Mouse (Mus musculus) thymus, postnatal 4 days (tissue): ENCODE results near the gene Slc6a4.
"Not testable (repeated sequence)": the region's sequence is repeated elsewhere in the genome, so short reads cannot be mapped to it uniquely, and the experiment has no call there.

ENCODE experiments used
- DNase-seq: peaks from one replicate; pipeline ENCODE4 v3.0.0; 2021

The Slc6a4 gene

DNA sequence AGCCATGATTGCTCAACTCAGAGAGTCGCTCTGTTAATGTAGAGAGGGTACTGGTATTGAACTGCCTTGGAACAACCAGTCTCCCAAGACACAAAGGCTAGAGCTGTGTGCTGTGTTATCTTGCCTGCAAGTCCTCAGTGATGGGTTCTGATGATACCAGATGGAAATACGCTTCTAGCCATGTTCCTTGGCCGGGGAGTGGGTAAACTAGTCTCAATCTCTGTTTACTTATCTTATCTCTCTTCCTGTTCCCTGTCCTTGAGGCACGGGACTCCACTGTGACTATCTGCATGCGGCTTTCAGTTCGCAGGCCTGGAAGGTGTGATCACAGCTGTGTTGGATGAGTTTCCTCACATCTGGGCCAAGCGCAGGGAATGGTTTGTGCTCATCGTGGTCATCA is 21.1 kb downstream of the Slc6a4 start:
- DNase-seq, result no peak

DNA sequence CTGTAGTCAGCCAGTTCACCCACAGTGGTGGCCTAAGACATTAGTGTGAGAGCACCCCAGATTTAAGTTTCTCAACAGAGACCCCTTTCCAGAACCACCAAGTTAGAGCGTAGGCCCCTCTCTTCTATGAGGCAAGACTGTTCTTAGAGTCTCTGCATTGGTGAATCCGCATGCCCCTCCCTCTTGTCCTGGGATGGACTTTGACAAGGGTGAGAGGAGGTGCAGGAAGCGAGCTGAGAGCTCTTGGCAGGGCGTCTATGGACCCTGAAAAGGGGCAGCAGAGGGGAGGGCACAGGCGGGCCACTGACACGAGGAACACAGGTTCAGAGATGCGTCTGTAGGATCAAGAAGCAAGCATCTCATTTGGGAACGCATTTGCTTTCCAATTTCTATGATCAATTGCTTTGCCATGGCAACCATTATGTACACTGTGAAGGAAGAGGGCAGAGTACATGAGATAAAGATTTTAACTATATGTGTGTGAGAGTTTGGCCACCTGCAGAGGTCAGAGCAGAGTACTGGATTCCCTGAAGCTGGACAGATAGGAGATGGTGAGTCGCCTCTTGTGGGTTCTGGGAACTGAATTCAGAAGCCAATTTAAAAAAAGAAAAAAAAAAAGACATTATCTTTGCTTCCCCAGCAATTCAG is 23.5 kb downstream of the Slc6a4 start:
- no peak for DNase-seq

DNA sequence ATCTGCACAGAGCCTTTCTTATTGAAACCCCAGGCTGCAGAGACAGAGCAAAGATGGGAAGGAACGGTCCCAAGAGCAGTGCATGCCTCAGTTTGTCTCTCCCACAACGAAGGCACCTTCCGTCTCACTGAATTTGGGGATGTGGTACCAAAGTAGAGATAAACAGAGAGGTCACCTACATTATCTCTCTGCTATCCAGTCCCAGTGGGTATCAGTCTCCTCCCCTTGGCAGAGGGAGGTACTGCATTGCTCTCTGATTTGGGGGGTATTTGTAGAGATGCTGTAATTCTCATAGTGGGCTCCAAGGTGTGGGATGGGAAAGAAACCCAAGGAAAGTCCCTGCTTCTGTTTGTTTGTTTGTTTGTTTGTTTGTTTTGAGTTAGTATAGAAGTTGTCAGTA is 28.2 kb downstream of the Slc6a4 start:
- peak; percentile 28 for DNase-seq

DNA sequence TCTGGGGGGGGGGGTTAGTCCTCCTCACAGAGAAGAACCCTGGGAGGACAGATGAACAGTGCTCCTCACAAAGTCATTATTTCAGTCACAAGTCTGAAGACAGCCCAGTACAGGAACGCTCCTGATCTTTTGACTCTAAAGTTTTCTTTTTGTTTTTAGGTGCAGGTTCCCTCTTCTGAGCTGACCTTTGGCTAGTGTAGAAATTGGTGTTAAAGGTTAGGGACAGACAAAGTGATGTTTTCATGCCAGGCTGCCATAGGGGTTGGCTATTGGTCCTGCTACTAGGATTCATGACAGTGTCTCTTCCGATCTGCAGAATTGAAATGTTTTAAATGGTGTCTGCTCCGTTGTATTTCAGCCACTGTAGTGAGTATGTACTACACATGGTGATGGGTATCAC is 29.8 kb downstream of the Slc6a4 start:
- DNase-seq, result no peak

DNA sequence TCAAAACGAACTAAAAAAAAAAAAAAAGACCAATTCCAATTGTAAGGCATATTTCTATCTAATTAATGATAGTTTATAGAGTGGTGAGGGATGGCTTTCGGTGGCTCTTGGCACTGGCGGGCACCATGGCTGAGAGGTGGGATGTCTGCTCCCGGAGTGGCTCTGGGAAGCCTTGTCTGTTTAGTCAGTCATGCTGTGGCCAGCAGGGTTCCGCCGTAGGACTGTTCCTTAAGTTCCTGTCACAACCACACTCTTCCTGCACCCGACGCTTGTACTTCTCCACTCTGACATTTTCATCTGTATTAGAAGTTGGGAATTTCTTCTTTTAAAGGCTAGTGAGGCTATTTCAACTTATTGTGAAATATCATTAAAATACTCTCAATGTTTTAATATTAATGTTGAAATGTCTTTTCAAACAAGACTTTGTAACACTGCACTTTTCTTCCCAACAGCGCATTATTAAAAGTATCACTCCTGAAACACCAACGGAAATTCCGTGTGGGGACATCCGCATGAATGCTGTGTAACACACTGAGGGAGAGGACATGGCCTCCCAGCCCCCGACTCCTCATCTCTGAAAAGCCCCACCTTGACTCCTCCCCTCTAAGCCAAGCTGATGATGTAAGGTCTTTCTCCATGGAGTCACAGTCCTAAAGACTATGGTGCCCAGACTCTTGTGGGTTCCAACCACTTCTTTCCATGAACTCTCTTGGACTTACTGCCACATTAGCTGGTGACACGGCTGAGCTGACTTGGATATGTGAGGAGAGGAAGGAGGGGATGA is 32.9 kb downstream of the Slc6a4 start:
- no peak for DNase-seq

DNA sequence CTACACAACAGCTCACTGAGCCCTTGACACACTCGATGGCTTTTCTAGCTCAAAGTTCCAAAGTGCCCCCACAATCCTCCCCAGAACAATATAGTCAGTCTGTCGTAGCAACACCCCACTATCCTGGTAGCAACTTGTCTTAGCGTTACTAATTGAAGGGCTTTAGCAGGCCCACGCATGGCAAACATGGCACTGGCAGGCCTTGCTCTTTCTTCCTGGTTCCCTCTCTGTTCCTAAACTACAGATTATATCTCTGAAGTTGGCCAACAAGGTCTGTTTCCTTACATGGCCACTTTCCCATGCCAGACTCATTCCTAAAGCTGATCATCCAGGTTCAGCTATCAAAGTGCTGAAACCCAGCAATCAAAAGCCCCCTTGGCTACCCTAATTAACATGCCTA is 43.5 kb downstream of the Slc6a4 start:
- no peak for DNase-seq

DNA sequence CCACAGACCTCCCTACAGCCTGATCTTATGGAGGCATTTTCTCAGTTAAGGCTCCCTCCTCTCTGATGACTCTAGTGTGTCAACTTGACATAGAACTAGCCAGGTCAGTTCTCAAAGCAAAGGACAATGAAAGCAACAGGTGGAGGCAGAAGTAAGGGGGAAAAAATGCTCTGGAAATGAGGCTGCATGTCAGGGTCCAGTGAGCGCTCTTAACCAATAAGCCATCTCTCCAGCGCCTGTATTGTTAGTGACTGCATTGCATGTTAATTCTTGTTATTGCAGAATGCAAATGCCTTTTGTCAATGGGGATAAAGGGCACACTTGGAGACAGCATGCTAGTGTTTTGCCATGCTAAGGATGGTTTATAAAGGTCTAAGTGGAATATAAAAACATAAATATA is 44.4 kb downstream of the Slc6a4 start:
- DNase-seq, result no peak

DNA sequence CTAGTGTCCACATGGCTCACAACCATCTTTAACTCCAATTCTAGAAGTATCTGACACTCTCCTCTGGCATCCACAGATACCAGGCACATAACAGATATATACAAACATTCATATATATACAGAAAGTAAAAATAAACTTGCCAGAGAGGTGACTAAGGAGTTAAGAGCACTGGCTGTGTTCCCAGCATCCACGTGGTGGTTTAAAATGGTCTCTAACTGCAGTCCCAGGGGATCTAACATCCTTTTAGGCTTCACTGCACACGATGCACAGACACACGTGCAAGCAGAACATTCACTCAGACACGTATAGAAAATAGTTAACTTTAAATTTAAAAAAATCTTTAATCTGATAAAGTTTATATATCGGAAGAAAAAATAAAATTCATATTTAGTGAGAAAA is 63.5 kb downstream of the Slc6a4 start:
- DNase-seq, result no peak

DNA sequence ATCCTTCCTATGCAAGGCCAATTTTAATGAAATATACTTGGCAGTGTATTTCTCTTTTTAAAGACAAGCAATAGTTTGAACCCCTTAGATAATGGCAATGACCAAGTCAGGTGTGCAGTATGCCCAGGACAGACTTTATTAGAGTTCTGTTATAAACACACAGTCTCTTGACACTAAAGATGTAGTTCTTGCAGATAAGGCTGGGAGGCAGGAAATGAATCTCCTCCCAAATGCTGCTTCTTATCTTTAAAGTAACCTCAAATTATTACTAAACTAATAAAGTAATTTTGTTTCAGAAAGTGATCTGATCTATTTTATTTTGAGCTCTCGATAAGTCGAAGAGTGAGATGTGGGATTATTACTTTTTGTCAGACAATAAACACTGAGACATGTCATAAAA is 65.0 kb downstream of the Slc6a4 start:
- DNase-seq, result no peak

DNA sequence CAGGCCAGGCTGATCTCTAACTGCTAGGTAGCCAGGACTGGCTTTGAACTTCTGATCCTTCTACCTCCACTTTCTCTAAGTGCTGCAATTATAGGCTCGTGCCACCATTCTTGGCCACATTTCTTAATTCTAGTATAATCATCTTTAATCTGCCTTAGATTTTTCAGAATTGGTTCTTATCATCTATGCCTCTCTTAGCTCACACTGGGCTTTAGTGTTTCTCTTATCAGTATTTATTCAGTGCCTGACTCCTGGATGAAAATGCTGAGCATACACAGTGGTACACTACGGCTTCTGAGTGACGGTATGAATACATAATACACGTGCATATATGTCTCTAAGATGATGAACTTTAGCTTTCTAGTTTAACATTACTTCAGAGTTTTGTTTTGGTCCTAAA is 70.4 kb downstream of the Slc6a4 start:
- no peak for DNase-seq

DNA sequence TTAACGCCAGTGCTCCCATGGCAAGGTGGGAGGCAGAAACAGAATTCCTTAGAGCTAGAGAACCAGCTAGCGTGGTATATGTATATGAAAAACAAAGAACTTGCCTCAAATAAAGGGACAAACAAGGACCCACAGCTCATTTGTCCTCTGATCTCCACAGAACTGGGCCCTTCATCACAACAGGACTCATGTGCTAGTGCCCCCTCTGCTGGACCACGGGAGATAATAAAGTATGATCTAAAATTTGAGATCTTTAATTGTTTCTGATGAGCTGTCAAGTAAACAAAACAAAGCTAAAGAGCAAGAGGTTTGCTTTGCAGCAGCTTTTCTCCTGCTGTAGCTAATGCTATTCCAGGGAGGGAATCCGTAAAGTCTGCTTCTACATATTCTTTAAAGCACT is 72.3 kb downstream of the Slc6a4 start:
- DNase-seq, result peak; percentile 46

DNA sequence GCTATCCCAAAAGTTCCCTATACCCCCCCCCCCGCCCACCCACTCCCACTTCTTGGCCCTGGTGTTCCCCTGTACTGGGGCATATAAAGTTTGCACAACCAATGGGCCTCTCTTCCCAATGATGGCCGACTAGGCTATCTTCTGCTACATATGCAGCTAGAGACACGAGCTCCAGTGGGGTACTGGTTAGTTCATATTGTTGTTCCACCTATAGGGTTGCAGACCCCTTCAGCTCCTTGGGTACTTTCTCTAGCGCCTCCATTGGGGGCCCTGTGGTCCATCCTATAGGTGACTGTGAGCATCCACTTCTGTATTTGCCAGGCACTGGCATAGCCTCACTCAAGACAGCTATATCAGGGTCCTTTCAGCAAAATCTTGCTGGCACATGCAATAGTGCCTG is 78.9 kb downstream of the Slc6a4 start:
- not testable (repeated sequence) for DNase-seq

DNA sequence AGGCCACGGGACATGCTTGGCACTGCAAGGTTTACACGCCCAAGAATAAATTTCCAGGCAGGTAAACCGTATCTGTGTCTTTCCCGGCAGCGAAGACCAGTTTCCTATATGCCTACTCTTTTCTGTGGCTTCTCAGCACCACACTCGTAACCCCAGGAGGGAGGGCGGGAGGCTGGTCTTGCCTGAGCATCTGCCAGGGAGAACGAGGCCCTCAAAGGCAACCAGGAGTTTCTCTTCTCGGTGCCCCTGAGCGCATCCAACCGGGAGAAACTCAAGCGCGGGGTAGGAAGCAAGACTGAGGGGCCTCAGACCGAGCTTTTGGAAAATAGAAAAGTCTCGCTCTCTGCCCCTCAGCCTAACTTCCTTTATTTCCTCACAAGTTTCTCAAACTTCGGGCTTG is 79.4 kb downstream of the Slc6a4 start:
- DNase-seq, result peak; percentile 46

DNA sequence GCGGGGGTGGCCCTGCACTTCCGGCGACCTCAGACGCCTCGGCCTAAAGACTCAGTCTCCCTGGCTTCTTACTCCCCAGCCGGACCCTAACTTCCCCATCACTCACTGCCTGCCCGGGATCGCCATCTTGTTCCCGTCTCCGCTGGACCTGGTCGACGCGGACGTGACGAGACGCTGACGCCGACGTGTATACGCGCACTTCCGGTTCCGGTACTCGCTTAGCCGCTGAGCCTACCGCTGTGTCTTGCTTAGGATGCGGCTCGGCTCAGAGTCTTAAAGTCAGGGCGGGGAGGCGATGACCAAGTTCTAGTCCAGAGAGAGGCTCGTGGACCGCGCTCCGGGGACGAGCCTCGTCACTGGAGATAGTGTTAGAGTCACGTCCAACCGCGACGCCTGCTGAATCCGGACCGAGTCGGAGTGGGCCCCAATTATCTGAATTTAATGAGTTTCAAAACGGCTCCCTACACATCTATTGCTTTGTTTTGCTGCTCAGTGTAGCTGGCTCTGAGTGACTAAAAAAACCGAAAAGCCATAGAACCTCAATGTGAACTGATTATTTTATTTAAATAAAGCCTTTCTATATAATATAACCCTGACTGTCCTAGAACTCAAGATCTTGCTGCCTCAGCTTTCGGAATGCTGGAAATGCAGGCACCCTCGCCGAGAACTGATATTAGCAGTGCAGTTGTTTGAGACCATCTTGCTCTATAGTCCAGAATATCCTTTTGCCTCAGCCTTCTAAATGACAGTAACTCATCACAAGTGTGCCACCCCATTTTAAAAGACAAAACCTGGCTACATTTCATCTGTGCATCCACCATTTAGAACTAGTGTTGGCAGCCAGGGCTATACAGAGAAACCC is 80.1 kb downstream of the Slc6a4 start, which contains the start of gene Nsrp1:
Gene Nsrp1 (minus strand): TSS at position 163 of the 862 bp plus-strand sequence.
- peak; percentile 91 for DNase-seq

DNA sequence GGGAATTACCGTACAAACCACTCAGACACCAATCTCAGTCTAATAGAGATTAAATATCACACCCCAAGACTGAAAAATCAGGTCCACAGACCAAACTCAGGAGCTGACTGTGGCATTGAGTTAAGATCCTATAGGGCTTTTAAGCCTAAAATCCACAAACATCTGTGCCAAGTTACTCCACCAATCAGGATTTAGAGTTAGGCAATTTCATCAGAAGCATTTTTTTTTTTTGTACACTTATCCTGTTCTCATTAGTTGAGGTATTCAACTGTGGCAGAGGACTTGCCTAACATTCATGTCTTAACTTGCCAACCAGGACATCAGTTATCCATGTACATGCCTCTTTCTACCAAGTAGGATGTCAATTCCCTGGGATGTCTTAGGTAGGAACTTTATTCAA is 81.0 kb downstream of the Slc6a4 start:
- DNase-seq, result no peak
